Mouse (Mus musculus): Measurements from ENCODE around the gene Pigr.

Gene Pigr

DNA sequence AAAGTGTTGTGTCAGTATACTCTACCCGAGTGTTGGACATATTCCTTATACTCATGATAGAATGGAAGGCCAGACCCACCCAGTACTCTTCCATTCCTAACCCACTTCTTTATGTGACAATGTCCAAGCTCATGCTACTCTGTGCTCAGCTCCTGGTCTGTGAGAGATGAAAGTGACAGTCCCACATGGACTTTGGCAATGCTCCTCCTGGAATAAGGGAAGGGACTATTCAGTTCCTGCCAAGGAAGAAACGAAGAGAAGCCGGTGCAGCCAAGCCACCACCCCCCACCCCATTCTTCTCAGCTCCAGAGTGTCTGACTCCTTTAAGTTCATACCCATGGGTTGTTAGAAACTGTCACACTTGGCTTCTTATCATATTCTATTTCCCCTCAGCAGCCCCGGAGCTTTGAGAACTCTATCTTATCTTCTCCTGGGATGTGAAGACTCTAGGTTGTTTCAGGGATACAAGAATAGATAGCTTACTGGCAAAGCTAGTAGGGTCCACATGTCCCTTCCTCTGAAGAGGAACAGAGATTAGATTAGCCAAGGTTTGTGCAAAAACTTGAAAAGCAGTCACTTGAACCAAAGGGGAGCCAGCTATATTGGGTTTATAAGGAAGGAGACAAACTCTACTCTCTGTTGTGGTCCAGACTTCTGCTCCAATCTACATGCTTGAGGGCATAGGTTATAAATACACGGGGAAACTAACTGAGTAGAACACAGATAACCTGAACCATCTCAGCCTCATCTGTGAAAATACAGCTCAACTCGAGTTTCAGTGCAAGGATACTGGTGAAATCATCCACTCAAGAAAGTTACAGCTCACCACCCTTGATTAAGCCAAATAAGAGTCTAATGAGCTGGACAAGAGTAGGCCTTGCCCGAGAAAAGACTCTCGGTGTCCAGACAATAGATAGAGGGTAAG, 3.7 kb downstream of the Pigr start:
- DNase-seq (ENCODE audit: low spot score): no peak

DNA sequence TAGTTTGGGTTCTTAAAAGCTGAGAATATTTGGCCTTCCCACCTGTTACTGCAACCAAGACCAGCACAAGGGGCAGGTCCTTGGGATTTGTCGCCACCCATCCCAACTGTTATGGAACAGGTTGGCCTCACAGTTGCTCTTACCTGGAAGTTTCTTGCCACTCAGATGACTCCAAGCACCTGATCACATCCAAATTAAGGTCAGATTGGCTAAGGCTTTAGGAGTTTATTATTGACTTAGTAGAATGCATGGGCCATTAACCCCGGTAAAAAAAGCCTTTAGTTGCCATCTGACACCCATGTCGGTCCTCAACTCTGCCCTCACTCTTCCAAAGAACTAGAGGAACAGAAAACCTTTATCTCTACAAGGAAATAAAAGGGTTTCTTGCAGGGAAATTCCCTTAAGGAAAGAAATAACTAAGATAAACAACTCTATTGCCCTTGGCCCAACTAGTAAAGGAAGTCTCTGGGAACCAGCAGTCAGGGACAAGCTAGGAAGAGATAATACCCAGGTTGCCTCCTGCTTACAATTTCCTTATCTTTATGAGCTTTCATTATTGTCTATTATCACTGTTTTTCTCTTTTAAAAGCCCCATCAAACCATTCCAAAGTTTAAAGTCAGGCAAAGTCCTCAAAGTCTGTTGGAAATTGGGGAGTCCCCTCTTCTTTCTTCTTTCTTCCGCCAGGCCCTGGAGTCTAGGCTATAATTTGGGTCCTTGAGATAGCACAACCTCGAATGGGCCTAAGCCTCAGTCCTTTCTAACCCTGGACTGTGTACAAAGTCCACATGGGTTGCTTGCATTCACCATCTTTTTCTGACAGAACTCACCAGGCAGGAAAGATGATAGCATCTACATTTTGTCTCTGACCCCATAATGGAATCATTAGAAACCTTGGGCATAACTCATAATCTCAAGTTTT, 6.0 kb downstream of the Pigr start:
- no peak for DNase-seq (ENCODE audit: low spot score)

DNA sequence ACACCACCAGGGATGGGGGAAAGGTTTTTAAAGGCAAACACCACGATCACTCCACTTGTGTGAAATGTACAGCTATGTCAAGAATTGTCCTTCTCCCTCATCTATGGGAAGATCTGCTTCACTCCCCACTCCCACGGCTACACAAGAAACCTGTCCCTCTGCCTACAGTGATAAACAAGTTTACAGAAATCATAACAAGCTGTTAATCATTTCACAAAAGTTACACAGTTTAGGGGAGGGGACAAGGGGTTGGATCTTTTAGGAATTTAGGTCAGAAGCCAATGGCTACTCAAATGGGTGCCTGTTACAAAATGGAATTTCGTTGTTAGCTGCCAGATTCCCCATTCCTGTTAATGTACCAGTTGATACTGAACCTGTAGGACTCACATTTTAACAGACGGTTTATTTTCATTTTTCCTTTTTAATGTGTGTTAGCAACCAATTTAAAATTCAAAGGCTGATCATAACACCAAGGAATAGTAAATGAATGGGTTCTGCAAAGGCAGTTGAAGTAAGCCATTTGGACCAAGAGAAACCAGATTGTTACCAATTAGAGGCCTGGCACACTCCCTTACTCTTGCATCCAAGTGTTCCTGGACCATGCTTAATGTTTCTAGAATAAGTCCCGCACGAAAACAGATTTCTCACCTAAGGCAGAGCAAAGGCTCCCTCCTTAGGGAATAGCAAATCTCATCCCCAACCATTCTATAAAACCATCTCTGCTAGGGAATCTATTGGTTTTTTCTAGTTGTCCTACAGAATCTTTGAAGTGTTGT, 8.9 kb downstream of the Pigr start:
- DNase-seq (ENCODE audit: low spot score): no peak

DNA sequence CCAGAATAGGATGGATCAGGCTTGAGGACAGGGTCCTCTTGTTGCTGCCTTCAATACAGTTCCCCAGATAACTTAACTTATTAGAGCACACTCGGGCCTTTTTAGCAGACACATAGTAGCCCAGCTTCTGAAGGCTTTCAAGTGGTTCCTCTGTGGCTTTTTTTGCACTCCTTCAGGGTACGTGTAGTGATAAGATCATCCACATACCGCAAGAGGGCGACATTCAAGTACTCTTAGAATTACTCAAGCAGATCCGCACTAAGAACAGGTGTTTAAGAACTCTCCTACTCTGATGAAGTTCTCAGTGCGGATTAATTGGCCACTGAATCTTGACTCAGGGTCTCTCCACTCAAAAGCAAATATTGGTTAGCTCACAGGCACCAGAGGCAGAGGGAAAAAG, 11.8 kb downstream of the Pigr start:
- no peak for DNase-seq (ENCODE audit: low spot score)

DNA sequence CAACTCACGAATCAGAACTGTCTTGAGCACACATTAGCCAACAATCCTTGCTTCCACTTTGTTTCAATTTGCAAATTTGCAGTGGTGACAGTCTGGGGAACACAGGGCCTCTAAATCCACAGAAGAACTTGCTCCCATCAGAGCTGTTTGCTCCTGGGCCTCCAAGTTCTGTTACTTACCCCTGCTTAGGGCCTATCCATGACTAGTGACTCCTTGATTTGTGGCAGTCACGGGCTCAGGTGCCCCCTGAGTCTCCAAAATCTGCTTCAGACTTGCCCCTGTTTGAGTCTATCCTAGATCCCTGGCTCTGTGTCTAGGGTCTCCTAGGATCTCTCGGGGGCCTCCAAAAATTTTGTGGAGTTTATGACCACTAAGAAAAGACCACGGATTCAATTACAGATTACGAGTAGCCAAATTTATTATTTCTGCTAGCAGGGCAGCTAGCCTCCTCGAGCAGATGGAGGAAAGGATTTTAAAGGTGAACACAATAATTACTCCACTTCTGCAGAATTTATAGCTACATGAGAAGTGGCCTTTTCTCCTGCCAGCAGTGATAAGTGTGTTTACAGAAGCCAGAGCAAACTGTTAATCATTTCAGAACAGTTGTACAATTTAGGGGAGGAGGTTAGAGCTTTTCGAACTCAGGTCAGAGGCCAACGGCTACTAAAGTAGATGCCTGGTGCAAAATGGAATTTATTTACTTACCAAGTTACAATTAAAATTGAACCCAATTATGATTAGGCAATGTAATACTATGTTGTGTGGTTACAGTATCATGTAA, 14.3 kb downstream of the Pigr start:
- DNase-seq (ENCODE audit: low spot score): no peak

DNA sequence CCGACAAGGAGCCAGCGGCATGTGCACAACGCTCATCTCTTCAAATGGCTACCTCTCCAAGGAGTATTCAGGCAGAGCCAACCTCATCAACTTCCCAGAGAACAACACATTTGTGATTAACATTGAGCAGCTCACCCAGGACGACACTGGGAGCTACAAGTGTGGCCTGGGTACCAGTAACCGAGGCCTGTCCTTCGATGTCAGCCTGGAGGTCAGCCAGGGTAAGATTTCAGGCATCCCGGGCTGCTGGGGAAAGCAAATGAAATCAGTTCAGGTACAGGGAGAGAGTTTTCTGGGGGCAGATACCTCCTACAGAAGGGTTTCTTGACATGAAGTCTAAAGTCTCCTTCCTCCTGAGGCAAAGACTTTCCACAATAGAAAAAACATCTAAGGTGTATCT, 15.1 kb downstream of the Pigr start:
- no peak for DNase-seq (ENCODE audit: low spot score)

DNA sequence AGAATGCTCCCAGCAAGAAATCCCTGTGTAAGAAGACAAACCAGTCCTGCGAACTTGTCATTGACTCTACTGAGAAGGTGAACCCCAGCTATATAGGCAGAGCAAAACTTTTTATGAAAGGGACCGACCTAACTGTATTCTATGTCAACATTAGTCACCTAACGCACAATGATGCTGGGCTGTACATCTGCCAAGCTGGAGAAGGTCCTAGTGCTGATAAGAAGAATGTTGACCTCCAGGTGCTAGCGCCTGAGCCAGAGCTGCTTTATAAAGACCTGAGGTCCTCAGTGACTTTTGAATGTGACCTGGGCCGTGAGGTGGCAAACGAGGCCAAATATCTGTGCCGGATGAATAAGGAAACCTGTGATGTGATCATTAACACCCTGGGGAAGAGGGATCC, 18.0 kb downstream of the Pigr start:
- DNase-seq (ENCODE audit: low spot score): no peak

DNA sequence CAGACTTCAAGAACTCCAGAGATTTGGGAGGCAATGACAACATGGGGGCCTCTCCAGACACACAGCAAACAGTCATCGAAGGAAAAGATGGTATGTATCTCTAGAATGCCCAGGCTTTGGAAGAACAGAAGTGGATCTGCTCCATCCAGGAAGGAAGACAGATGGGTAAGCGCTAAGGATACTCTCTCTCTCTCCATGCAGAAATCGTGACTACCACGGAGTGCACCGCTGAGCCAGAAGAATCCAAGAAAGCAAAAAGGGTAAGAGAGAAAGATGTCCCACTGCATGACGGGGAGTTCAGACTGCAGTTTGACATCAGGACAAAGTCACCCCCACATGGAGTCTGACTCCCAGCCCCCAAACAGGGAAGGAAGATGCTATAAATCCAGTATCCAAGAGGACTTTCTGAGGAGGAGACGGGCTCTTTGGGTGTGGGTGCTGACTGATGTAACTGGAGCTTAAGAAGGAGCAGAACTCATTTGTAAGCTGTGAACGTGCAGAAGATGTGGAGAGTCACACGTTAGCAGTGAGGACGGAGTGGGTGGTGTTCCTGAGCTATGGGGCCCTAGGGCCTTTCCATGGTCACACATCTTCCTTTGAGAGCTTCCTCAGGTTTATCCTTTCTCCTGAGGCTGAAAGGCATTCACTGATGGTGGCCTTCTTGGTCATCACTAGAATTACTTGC, 23.2 kb downstream of the Pigr start:
- no peak for DNase-seq (ENCODE audit: low spot score)

DNA sequence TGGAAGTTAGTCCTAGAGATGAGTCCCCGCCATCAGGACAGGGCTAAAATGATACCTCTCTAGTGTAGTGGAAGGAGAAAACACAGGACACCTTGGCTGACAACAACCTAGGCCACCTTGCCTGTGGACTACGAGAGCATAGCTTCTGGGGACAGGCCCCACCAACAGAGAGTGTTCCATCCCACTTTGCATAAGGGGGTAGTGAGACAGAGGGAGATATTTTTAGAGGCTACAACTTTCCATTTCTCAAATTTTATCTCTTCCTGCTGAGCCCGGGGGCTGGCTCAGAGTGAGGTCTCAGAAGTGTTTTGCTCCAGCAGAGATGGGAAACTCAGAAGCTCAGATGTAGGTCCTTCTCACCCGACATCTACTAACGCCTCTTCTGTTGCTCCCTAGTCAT, 23.9 kb downstream of the Pigr start:
- no peak for DNase-seq (ENCODE audit: low spot score)

DNA sequence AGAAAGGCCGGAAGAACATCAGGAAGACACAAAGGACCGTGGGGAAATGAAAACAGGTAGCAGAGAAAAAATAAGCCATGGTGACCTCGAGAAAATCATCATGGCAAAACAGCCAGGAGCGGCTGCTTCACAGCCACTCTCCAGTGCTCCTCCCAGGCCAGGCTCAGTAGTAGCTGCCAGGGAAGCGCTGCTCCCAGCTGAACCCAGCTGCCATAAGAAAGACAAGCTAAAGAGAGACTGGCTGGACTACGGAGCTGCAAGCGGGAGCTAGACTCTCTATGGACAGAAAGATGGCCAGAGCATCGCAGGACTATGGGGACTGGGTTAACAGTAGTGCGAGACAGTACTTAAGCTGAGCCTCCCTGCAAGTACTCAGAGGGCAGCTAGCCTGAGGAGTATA, 28.3 kb downstream of the Pigr start:
- no peak for DNase-seq (ENCODE audit: low spot score)

DNA sequence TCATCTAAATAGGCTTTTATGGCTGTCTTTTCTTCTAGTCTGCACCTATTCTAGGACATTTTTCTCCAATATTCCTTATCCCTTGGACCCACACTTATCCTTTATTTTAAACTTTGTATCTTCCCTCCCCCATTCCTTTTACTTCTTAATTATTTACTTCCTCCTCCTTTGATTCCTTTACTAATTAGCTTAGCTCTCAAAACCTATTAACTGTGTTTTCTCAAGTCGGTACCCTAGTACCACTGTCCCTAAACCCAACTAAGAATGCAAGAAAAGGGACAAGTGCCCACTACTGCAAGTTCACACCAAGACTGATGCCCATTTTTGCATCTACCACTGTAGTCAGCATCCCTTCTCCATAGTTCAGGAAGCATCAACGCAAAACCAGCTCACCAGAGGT, 29.2 kb downstream of the Pigr start:
- no peak for DNase-seq (ENCODE audit: low spot score)

DNA sequence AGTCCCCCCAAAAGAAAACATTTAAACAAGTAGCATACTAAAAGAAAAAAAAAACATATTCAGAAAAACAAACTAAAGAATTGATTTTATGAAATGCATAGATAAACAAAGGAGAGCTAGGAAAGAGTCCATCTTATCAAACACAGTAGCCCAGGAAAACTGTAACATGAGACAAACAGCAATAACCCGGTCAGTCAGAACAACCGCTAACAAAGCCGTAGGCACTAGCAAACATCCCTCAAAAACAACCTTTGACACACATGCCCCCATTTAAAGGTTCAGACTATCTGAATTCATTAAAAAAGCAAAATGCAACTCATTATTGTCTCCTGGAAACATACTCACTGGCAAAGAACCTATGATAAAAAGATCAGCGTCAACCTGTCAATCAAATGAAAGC, 31.0 kb downstream of the Pigr start:
- DNase-seq (ENCODE audit: low spot score): no peak

DNA sequence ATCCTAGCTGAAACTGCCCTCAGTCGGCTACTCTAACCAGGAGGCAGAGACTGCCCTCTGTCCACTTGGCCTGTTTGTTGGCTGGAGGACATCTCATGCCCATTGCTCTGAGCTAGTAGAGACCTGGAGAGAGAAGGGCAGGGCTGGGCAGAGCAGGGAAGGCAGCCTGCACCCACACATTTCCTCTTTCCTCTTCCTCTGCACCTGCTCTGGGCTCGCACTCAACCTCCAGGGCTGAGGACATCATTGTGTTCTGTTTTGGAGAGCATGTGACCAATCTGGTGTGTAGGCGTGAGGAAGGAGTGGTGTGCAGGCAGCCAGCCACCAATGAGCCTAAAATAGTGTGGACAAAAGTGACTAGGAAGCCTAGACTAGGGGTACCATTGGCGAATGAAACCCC, 37.8 kb downstream of the Pigr start:
- DNase-seq (ENCODE audit: low spot score): no peak

DNA sequence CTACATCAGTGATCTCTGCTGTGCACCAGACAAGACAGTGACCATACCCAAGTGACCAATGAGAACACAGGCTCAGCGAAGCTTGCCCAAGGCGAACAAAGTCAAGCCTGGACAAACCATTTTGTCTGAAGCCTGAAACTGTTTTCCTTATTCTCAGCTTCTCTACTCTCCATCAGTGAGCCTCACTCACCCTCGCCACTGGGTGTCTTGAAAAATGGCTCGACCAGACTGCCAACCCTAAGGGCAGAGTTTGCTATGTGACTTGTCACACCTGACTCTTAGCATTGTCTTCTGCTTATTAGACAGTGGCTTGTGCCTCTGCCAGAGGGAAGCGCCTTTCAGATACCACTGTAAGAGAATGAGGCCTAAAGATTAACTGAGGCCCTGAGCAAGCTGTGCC, 38.3 kb downstream of the Pigr start:
- no peak for DNase-seq (ENCODE audit: low spot score)

DNA sequence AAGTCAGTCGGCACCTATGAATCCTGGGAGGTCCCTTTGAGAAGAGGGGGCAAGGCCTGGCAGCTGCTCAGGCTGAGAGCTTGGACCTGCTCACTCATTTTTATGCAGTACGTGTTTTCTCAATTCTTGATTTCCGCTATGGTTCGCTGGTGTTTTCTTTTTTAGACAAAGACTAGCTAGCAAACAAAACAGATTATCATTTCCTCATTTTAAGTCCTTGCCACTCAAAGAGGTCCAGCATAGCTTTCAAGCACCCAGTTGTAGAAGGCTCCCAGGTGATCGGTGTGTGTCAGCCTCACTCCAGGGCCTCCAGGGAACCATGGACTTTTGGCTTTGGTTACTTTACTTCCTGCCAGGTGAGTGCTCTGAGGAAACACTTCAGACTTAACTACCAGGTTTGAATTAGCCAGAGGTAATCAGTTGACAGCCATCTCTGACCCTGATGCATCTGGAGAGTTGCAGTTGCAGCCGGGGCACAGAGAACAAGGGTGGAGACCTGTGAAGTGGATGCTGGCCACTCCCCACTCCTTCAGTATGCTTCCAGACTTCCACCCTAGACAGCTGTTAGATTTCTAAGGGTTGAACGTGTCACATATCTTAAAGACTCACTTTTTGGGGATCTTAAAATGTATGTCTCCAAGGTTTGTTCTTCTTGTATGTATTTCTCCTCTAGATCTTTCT, 39.2 kb downstream of the Pigr start, which contains the start of gene Fcmr:
Gene Fcmr, plus strand, starts transcription at position 129 of the 681 bp plus-strand sequence.
- no peak for DNase-seq (ENCODE audit: low spot score)

DNA sequence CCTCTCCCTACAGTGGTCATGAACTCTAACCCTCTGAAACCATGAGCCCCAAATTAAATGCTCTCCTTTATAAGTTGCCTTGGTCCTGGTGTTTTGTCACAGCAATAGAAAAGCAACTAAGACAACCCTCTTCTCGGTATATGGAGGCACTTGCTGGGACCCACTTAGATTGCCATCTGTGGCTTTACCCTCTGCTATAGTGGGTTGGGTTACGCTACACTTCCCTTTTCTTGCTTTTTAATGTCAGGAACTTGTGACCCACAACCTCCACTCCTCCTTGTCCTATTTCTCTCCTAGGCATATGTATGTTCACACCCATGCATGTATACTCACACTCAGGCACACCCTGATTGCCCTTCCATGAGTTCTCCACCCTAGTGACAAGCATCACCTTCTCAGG, 46.4 kb downstream of the Pigr start:
- DNase-seq (ENCODE audit: low spot score): no peak

DNA sequence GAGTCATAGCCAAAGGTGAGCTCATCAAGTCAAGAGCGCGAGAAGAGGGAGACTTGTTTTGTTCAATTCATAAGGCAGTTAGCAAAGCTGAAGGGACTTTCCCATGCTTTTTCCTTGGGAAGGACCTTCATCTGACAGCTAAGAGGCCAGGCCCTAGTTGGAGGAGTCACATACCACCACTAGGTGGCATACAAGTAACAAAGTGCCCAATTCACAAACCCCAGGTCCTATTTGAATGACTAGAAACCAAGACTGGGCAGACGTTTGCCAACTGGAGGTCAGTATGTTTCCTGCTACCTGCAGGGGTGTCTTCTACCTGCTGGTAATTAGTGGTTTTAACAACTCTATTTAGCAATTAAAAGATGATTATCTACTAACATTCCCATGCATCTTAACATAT, 48.7 kb downstream of the Pigr start:
- no peak for DNase-seq (ENCODE audit: low spot score)

DNA sequence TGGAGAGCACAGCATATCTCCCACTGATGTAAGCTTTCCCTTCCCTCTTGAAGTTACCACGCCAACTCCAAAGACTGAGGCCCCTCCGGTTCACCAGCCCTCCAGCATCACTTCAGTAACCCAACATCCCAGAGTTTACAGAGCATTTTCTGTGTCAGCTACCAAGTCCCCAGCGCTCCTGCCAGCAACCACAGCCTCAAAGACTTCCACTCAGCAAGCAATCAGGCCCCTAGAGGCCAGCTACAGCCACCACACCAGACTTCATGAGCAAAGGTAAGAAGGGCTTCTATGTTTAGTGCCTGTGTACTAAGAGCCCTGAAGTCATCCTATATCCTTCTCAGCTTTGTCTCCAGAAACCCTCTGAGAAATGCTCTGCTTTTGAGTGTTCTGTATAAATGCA, 49.4 kb downstream of the Pigr start:
- no peak for DNase-seq (ENCODE audit: low spot score)

DNA sequence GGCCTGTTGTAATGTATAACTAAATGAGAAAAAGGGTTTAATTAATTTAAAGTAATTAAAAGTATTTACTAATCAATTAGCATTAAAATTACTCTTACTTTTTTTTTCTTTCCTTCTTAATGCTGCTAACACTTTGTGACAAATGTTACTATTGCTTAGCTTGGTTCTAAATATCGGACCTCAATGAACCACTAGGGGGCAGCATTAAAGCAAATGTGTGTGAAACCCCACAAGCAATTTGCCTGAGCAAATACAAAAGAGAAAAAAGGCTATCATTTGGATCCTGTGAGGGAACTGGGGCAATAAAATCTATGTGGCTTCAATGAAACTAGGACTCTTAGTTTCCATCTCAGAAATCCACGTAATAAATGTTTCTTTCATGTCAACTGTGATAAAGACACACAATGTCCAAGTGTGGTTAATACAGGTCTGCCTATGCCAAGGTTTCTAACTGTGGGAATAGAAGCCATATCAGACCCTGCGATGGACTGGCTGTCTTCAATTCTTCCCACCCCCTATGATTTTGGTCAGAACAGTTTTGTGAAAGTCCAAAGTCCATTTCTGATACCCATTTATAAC, 50.5 kb downstream of the Pigr start:
- no peak for DNase-seq (ENCODE audit: low spot score)
